Mouse (Mus musculus): ENCODE results near the gene Ddx41. TPM values are rescaled to one million over a fixed set of nuclear protein-coding genes. Genes with fewer than 3 reads are reported as not detected.

The Ddx41 gene
- total RNA-seq, 1 experiment from 2014 or later, result 58.2 TPM

- ATAC-seq (replicated peaks in 1 of 2; ENCODE audit: insufficient read depth in 1 of 2, low FRiP score in 2 of 2, low TSS enrichment in 1 of 2, low read depth in 1 of 2, poor library complexity in 2 of 2, severe bottlenecking in 2 of 2), result no peak
Measured at GRCm38 (mm10) chr13:55513828-55514227, 22.6 kb downstream of the Ddx41 start.

- peak; percentile 51 to 63 for ATAC-seq (replicated peaks in 1 of 2; ENCODE audit: insufficient read depth in 1 of 2, low FRiP score in 2 of 2, low TSS enrichment in 1 of 2, low read depth in 1 of 2, poor library complexity in 2 of 2, severe bottlenecking in 2 of 2)
Measured at GRCm38 (mm10) chr13:55513111-55513748, 23.2 kb downstream of the Ddx41 start, which contains the start of gene Pdlim7. Pdlim7 (minus strand) TSS chr13:55513676.

- ATAC-seq (replicated peaks in 1 of 2; ENCODE audit: insufficient read depth in 1 of 2, low FRiP score in 2 of 2, low TSS enrichment in 1 of 2, low read depth in 1 of 2, poor library complexity in 2 of 2, severe bottlenecking in 2 of 2), result no peak
Measured at GRCm38 (mm10) chr13:55512379-55513031, 24.0 kb downstream of the Ddx41 start.

GRCm38 (mm10) chr13:55511492-55511861 is 25.0 kb downstream of the Ddx41 start:
- no peak for ATAC-seq (replicated peaks in 1 of 2; ENCODE audit: insufficient read depth in 1 of 2, low FRiP score in 2 of 2, low TSS enrichment in 1 of 2, low read depth in 1 of 2, poor library complexity in 2 of 2, severe bottlenecking in 2 of 2)

GRCm38 (mm10) chr13:55510668-55511491 is 25.6 kb downstream of the Ddx41 start:
- peak; percentile 19 to 23 for ATAC-seq (replicated peaks in 1 of 2; ENCODE audit: insufficient read depth in 1 of 2, low FRiP score in 2 of 2, low TSS enrichment in 1 of 2, low read depth in 1 of 2, poor library complexity in 2 of 2, severe bottlenecking in 2 of 2)

- ATAC-seq (replicated peaks in 1 of 2; ENCODE audit: insufficient read depth in 1 of 2, low FRiP score in 2 of 2, low TSS enrichment in 1 of 2, low read depth in 1 of 2, poor library complexity in 2 of 2, severe bottlenecking in 2 of 2), result peak; percentile 59 to 79
Measured at GRCm38 (mm10) chr13:55510332-55510667, 26.2 kb downstream of the Ddx41 start.

- ATAC-seq (replicated peaks in 1 of 2; ENCODE audit: insufficient read depth in 1 of 2, low FRiP score in 2 of 2, low TSS enrichment in 1 of 2, low read depth in 1 of 2, poor library complexity in 2 of 2, severe bottlenecking in 2 of 2), result no peak
Measured at GRCm38 (mm10) chr13:55508531-55508930, 27.9 kb downstream of the Ddx41 start.

GRCm38 (mm10) chr13:55507877-55508276 is 28.6 kb downstream of the Ddx41 start:
- ATAC-seq (replicated peaks in 1 of 2; ENCODE audit: insufficient read depth in 1 of 2, low FRiP score in 2 of 2, low TSS enrichment in 1 of 2, low read depth in 1 of 2, poor library complexity in 2 of 2, severe bottlenecking in 2 of 2), result no peak

- ATAC-seq (replicated peaks in 1 of 2; ENCODE audit: insufficient read depth in 1 of 2, low FRiP score in 2 of 2, low TSS enrichment in 1 of 2, low read depth in 1 of 2, poor library complexity in 2 of 2, severe bottlenecking in 2 of 2), result no peak
Measured at GRCm38 (mm10) chr13:55506697-55507096, 29.8 kb downstream of the Ddx41 start.

- no peak for ATAC-seq (replicated peaks in 1 of 2; ENCODE audit: insufficient read depth in 1 of 2, low FRiP score in 2 of 2, low TSS enrichment in 1 of 2, low read depth in 1 of 2, poor library complexity in 2 of 2, severe bottlenecking in 2 of 2)
Measured at GRCm38 (mm10) chr13:55505810-55506209, 30.6 kb downstream of the Ddx41 start.

GRCm38 (mm10) chr13:55504390-55504789 is 32.1 kb downstream of the Ddx41 start:
- ATAC-seq (replicated peaks in 1 of 2; ENCODE audit: insufficient read depth in 1 of 2, low FRiP score in 2 of 2, low TSS enrichment in 1 of 2, low read depth in 1 of 2, poor library complexity in 2 of 2, severe bottlenecking in 2 of 2), result no peak

GRCm38 (mm10) chr13:55502405-55502804 is 34.1 kb downstream of the Ddx41 start:
- ATAC-seq (replicated peaks in 1 of 2; ENCODE audit: insufficient read depth in 1 of 2, low FRiP score in 2 of 2, low TSS enrichment in 1 of 2, low read depth in 1 of 2, poor library complexity in 2 of 2, severe bottlenecking in 2 of 2), result no peak

- ATAC-seq (replicated peaks in 1 of 2; ENCODE audit: insufficient read depth in 1 of 2, low FRiP score in 2 of 2, low TSS enrichment in 1 of 2, low read depth in 1 of 2, poor library complexity in 2 of 2, severe bottlenecking in 2 of 2), result no peak
Measured at GRCm38 (mm10) chr13:55500575-55500974, 35.9 kb downstream of the Ddx41 start.

- no peak for ATAC-seq (replicated peaks in 1 of 2; ENCODE audit: insufficient read depth in 1 of 2, low FRiP score in 2 of 2, low TSS enrichment in 1 of 2, low read depth in 1 of 2, poor library complexity in 2 of 2, severe bottlenecking in 2 of 2)
Measured at GRCm38 (mm10) chr13:55498906-55499305, 37.6 kb downstream of the Ddx41 start.

GRCm38 (mm10) chr13:55496661-55497060 is 39.8 kb downstream of the Ddx41 start:
- no peak for ATAC-seq (replicated peaks in 1 of 2; ENCODE audit: insufficient read depth in 1 of 2, low FRiP score in 2 of 2, low TSS enrichment in 1 of 2, low read depth in 1 of 2, poor library complexity in 2 of 2, severe bottlenecking in 2 of 2)

- ATAC-seq (replicated peaks in 1 of 2; ENCODE audit: insufficient read depth in 1 of 2, low FRiP score in 2 of 2, low TSS enrichment in 1 of 2, low read depth in 1 of 2, poor library complexity in 2 of 2, severe bottlenecking in 2 of 2), result no peak
Measured at GRCm38 (mm10) chr13:55495702-55496101, 40.8 kb downstream of the Ddx41 start.

- ATAC-seq (replicated peaks in 1 of 2; ENCODE audit: insufficient read depth in 1 of 2, low FRiP score in 2 of 2, low TSS enrichment in 1 of 2, low read depth in 1 of 2, poor library complexity in 2 of 2, severe bottlenecking in 2 of 2), result peak in 1 of 2 experiments; percentile 56; a peak in 2 of 4 replicates
Measured at GRCm38 (mm10) chr13:55494883-55495621, 41.4 kb downstream of the Ddx41 start.

GRCm38 (mm10) chr13:55494257-55494656 is 42.2 kb downstream of the Ddx41 start:
- no peak for ATAC-seq (replicated peaks in 1 of 2; ENCODE audit: insufficient read depth in 1 of 2, low FRiP score in 2 of 2, low TSS enrichment in 1 of 2, low read depth in 1 of 2, poor library complexity in 2 of 2, severe bottlenecking in 2 of 2)

Measured in hematopoietic stem cell, adult 5-6 weeks (primary cell).